Mouse (Mus musculus) kidney, adult 2 months (tissue): ENCODE measurements around the gene Olfr150. TPM values are rescaled to one million over a fixed set of nuclear protein-coding genes. Genes with fewer than 3 reads are reported as not detected.

ENCODE experiments used
- DNase-seq: peaks from one replicate; pipeline ENCODE4 v3.0.0; 2021
- H3K27ac ChIP-seq: fragments of 200-500 bp; 2 replicates; pipeline ENCODE4 v1.5.1; 2012; ENCODE audit warnings: low read depth, low read length, control low read depth, inconsistent platforms; ENCODE audit not compliant: insufficient read depth
- H3K27me3 ChIP-seq: fragments of 200-500 bp; replicated peaks from 2 replicates; pipeline ENCODE4 v1.6.1; 2012; ENCODE audit warnings: mild to moderate bottlenecking, moderate library complexity, low read length, inconsistent platforms; ENCODE audit not compliant: control insufficient read depth, insufficient read depth
- H3K36me3 ChIP-seq: fragments of 200-500 bp; 2 replicates; pipeline ENCODE4 v1.6.1; 2012; ENCODE audit warnings: mild to moderate bottlenecking, moderate library complexity, low read length, inconsistent platforms; ENCODE audit not compliant: control insufficient read depth, insufficient read depth
- H3K4me1 ChIP-seq: fragments of 200-500 bp; 2 replicates; pipeline ENCODE4 v1.6.1; 2011; ENCODE audit warnings: low read length; ENCODE audit not compliant: control insufficient read depth, insufficient read depth
- H3K4me3 ChIP-seq: fragments of 200-500 bp; 2 replicates; pipeline ENCODE4 v1.5.1; 2011; ENCODE audit warnings: mild to moderate bottlenecking, low read depth, low read length, control low read depth; ENCODE audit not compliant: insufficient read depth
- CTCF ChIP-seq: fragments of 200-500 bp; conservative IDR thresholded peaks from 2 replicates; pipeline ENCODE4 v1.5.1; 2011; ENCODE audit warnings: low read depth, mild to moderate bottlenecking, control low read depth, low read length, moderate library complexity, mixed read lengths; ENCODE audit not compliant: insufficient read depth, insufficient read length
- WGBS: fragments of 180-500 bp; shearing (Covaris S2); methylation state at CpG from one replicate; pipeline ENCODE4 v1.1.7; 2018; 5-methylcytosine and 5-hydroxymethylcytosine counted together
- polyA plus RNA-seq: library from polyadenylated mRNA; depleted of rRNA; stranded (reverse); fragments of >200 nt; gene quantifications from 2 replicates; pipeline ENCODE4 v1.2.3, GENCODE M21; 2012; rRNA removed

The Olfr150 gene
- polyA plus RNA-seq, 1 experiment: not detected

- H3K27ac ChIP-seq: no peak within 1 kb of the TSS
- H3K4me3 ChIP-seq: no peak within 1 kb of the TSS
- no peak for DNase-seq
- WGBS: 73% methylated on average over 1 of the region's 1 CpGs
- no peaks in the 10 kb centered on the region for H3K36me3 ChIP-seq
- H3K27me3 ChIP-seq: no peaks in the 10 kb centered on the region
- no peak for TF ChIP-seq CTCF
- no peaks in the 10 kb centered on the region for H3K4me1 ChIP-seq
Measured at GRCm38 (mm10) chr9:39783153-39783552, 52.4 kb downstream of the Olfr150 start, which contains the start of gene Olfr968. Olfr968 (minus strand) TSS chr9:39783253.

Other genes starting within 250 kb of the Olfr150 start
- gene Olfr44, start 237.0 kb upstream of the Olfr150 start, polyA plus RNA-seq: not detected in 2 replicates
- not detected in 2 replicates for gene Olfr957, start 215.2 kb upstream of the Olfr150 start, polyA plus RNA-seq
- not detected in 2 replicates for gene Olfr958, start 176.9 kb upstream of the Olfr150 start, polyA plus RNA-seq
- gene Olfr959, start 155.4 kb upstream of the Olfr150 start, polyA plus RNA-seq: not detected in 2 replicates
- 0.27 and 0.31 TPM in 2 replicates for gene AW551984, start 126.6 kb upstream of the Olfr150 start, polyA plus RNA-seq
- not detected in 2 replicates for gene Olfr148, start 120.3 kb upstream of the Olfr150 start, polyA plus RNA-seq
- gene Olfr960, start 109.6 kb upstream of the Olfr150 start, polyA plus RNA-seq: not detected in 2 replicates
- not detected in 2 replicates for gene Olfr961, start 85.9 kb upstream of the Olfr150 start, polyA plus RNA-seq
- gene Olfr963, start 63.8 kb upstream of the Olfr150 start, polyA plus RNA-seq: not detected in 2 replicates
- not detected in 2 replicates for gene Olfr149, start 23.9 kb upstream of the Olfr150 start, polyA plus RNA-seq
- gene Olfr965, start 19.6 kb upstream of the Olfr150 start, polyA plus RNA-seq: not detected in 2 replicates
- gene Olfr967, start 15.3 kb downstream of the Olfr150 start, polyA plus RNA-seq: not detected in 2 replicates
- gene Olfr968, start 52.3 kb downstream of the Olfr150 start, polyA plus RNA-seq: not detected in 2 replicates
- gene Olfr969, start 60.0 kb downstream of the Olfr150 start, polyA plus RNA-seq: not detected in 2 replicates
- gene Olfr970, start 77.9 kb downstream of the Olfr150 start, polyA plus RNA-seq: not detected in 2 replicates
- gene Olfr971, start 105.9 kb downstream of the Olfr150 start, polyA plus RNA-seq: not detected in 2 replicates
- gene Olfr972, start 135.4 kb downstream of the Olfr150 start, polyA plus RNA-seq: not detected in 2 replicates
- gene Olfr229, start 176.4 kb downstream of the Olfr150 start, polyA plus RNA-seq: not detected in 2 replicates
- not detected in 2 replicates for gene Olfr974, start 206.5 kb downstream of the Olfr150 start, polyA plus RNA-seq
- not detected in 2 replicates for gene Olfr975, start 221.1 kb downstream of the Olfr150 start, polyA plus RNA-seq
- not detected in 2 replicates for gene Olfr976, start 230.2 kb downstream of the Olfr150 start, polyA plus RNA-seq